Mouse (Mus musculus) liver, adult 2 months (tissue): ENCODE results near the gene Lrrc36.

Experiments used
- CTCF ChIP-seq: fragments of 200-500 bp; IDR thresholded peaks from 2 replicates; pipeline ENCODE4 v1.5.1; 2011; ENCODE audit warnings: low read depth, low read length, control low read depth
- POLR2A ChIP-seq: fragments of 200-500 bp; IDR thresholded peaks from 2 replicates; pipeline ENCODE4 v1.6.1; 2011; ENCODE audit warnings: low read length, control low read depth; ENCODE audit not compliant: insufficient read depth; ENCODE audit errors: extremely low read depth

- peak; percentile 39; the same call in 1 of the 2 replicates for TF ChIP-seq CTCF
- no peak for TF ChIP-seq POLR2A
Observed at GRCm38 (mm10) chr8:105397747-105398146, 15.6 kb upstream of the Lrrc36 start.
